Mouse (Mus musculus) liver, embryonic 11.5 days (tissue): ENCODE measurements around the gene Gpatch2. TPM values are rescaled to one million over a fixed set of nuclear protein-coding genes. Genes with fewer than 3 reads are reported as not detected.

Source experiments
- ATAC-seq: fragments of 200-750 bp; cut with Nextera tagmentation; replicated peaks from 2 replicates; pipeline ENCODE4 v1.8.0; 2017; ENCODE audit warnings: moderate number of reproducible peaks, mild to moderate bottlenecking, moderate TSS enrichment, moderate library complexity; ENCODE audit not compliant: low FRiP score
- DNase-seq: peaks from one replicate; pipeline ENCODE4 v3.0.0-alpha.2; 2017; ENCODE audit warnings: low spot score
- H3K27ac ChIP-seq: fragments of 300-500 bp; sonication (generic); 2 replicates; pipeline ENCODE4 v1.5.1; 2014; ENCODE audit warnings: mild to moderate bottlenecking, low read depth, low read length, control low read depth
- H3K27me3 ChIP-seq: fragments of 300-500 bp; sonication (generic); replicated peaks from 2 replicates; pipeline ENCODE4 v1.6.1; 2014; ENCODE audit warnings: low read length, mixed read lengths; ENCODE audit not compliant: control insufficient read depth, insufficient read depth
- H3K36me3 ChIP-seq: fragments of 300-500 bp; sonication (generic); 2 replicates; pipeline ENCODE4 v1.6.1; 2014; ENCODE audit warnings: mild to moderate bottlenecking, low read length, moderate library complexity, mixed read lengths; ENCODE audit not compliant: control insufficient read depth, insufficient read depth
- H3K4me1 ChIP-seq: fragments of 300-500 bp; sonication (generic); replicated peaks from 2 replicates; pipeline ENCODE4 v1.6.1; 2014; ENCODE audit warnings: low read length, mixed read lengths; ENCODE audit not compliant: control insufficient read depth, insufficient read depth
- H3K4me2 ChIP-seq: fragments of 300-500 bp; sonication (generic); 2 replicates; pipeline ENCODE4 v1.6.1; 2014; ENCODE audit warnings: mild to moderate bottlenecking, control low read depth, moderate library complexity
- H3K4me3 ChIP-seq: fragments of 300-500 bp; sonication (generic); 2 replicates; pipeline ENCODE4 v1.5.1; 2014; ENCODE audit warnings: low read depth, low read length, control low read depth
- H3K9ac ChIP-seq: fragments of 300-500 bp; sonication (generic); 2 replicates; pipeline ENCODE4 v1.6.1; 2014; ENCODE audit warnings: low read depth, low read length, control low read depth
- H3K9me3 ChIP-seq: fragments of 300-500 bp; sonication (generic); 2 replicates; pipeline ENCODE4 v1.6.1; 2016; ENCODE audit warnings: low read length, inconsistent platforms, mixed read lengths; ENCODE audit not compliant: control insufficient read depth
- WGBS: fragments of 180-500 bp; shearing (Covaris S2); extraction: QIAGEN DNeasy Blood & Tissue Kit; methylation state at CpG from one replicate; pipeline ENCODE4 v1.1.7; 2014; 5-methylcytosine and 5-hydroxymethylcytosine counted together
- polyA plus RNA-seq: library from polyadenylated mRNA; unstranded; fragments of >200 nt; fragmentation: Nextera tagmentation; extraction: Ambion mirVana; gene quantifications from 2 replicates; pipeline ENCODE4 v1.2.1, GENCODE M21; 2014

The Gpatch2 gene
- polyA plus RNA-seq, 1 experiment from 2014 or later, result 15.2 TPM

DNA sequence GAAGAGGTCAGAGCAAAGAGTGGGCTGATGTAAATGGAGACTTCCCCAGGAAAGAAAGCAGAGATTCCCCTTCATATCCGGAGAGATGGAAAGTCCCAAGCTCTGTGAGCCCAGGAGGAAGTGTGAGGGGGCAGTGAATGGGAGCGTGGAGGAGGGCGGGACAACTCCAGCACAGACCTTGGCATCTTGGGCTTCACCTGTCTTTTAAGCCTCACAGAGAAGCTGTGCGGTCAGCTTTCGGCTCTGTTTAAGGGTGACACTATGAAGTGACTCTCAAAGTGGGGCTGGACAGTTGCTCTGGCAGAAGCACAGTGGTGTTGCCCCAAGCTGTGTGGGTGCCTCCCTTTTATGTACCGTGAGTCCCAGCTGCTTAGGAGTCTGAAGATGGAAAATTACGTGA, 74.9 kb downstream of the Gpatch2 start:
- WGBS, result 86% methylated on average over 7 of the region's 7 CpGs
- Histone ChIP-seq H3K27me3 (no peaks in the 10 kb centered on the region), H3K4me3 (no peak overlapping the region)

DNA sequence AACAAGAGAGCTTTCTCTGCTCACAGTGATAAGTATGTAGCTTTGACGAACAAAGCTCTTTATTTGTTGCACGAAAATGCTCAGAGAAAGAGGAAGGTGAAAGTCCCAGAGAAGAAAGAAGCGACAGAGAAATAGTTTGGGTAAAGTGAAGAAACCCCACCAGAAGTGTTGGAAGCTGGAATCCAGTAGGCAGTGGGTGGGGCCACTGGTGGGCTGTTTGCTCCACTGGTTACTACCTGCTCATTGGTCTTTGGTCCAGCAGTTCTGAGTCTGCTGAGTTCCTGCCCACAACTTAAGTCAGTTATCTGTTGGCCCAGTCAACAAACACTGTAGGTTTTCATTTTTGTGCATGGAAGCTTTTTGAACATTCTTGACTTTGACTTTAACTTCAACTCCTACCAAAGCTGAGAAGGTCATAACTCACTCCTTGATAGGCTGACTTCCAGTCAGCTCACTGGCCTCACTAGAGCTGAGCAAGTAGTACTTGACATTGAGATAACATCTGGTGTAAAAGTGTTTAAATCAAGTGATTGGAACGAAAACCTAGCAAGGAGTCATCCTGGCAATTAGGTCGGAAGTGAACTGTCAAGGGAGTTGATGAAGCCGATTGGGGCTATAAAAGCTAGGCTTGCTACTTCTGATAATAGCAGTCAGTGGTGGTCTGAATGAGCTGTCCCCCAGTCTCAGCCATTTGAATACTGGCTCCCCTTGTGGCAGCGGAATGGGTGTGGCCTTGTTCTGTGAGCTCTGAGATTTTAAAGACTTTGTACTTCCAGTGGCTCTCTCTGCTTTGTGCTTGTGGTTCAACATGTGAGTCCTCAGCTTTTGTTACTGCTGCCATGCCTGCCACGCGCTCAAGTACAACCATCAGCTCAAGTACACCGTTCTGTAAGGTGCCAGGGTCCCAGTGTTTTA, 76.4 kb downstream of the Gpatch2 start:
- ATAC-seq, result no peak
- Histone ChIP-seq H3K27ac (no peak overlapping the region), H3K9ac (no peak overlapping the region), H3K9me3 (no peaks in the 10 kb centered on the region), H3K4me1 (no peaks in the 10 kb centered on the region), H3K36me3 (no peaks in the 10 kb centered on the region), H3K4me3 (no peak overlapping the region), H3K27me3 (no peaks in the 10 kb centered on the region), H3K4me2 (no peak overlapping the region)
- DNase-seq, result no peak
- WGBS, result 88% methylated on average over 10 of the region's 10 CpGs

More for the DNA sequence above, 74.9 kb downstream of the Gpatch2 start:
- DNase-seq (no peak), ATAC-seq (no peak)
- no peak overlapping the region for H3K9ac ChIP-seq
- no peaks in the 10 kb centered on the region for H3K9me3 ChIP-seq
- H3K27ac ChIP-seq, result no peak overlapping the region
- no peaks in the 10 kb centered on the region for H3K36me3 ChIP-seq
- no peaks in the 10 kb centered on the region for H3K4me1 ChIP-seq
- no peak overlapping the region for H3K4me2 ChIP-seq

DNA sequence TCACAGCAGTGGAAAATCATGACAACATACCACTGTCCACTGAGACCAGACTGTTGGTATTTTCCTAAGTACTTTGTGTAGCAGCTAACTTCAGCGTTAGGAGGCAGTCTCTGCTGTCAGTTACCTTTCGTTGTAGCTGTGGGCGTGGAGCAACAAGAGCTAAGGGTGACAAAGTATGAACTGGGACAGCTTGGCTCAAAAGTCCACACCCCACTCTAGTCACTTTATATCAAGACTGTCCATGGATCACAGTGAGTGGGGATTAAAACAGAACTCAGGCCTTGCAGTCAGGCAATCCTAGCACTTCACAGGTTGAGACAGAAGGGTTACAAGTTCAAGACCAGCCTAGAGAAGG, 77.1 kb downstream of the Gpatch2 start:
- Histone ChIP-seq H3K4me3 (no peak overlapping the region), H3K27me3 (no peaks in the 10 kb centered on the region), H3K4me2 (no peak overlapping the region), H3K4me1 (no peaks in the 10 kb centered on the region), H3K9me3 (no peaks in the 10 kb centered on the region), H3K9ac (no peak overlapping the region), H3K36me3 (no peaks in the 10 kb centered on the region), H3K27ac (no peak overlapping the region)
- 91% methylated on average over 3 of the region's 3 CpGs for WGBS
- ATAC-seq (no peak), DNase-seq (no peak)

DNA sequence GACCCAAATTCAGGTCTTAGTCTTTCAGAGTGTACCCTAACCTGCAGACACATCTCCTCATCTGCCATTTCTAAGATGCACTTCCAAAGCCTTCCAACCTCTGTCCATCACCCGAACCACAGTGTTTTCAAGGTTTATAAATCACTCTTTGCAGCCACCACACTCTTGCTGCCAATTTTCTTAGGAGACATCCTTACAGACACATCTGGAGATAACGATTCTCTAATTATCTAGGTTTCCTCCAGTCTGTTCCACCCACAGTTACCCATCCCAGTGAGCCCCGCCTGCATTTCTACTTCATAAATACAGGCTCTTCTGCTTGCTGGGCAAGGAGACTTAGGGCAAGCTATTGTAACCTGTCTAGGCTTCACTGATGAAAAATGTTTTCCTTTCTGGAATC, 77.9 kb downstream of the Gpatch2 start:
- no peak for ATAC-seq
- no peak overlapping the region for H3K4me2 ChIP-seq
- H3K9me3 ChIP-seq, result no peaks in the 10 kb centered on the region
- no peak overlapping the region for H3K4me3 ChIP-seq
- no peaks in the 10 kb centered on the region for H3K27me3 ChIP-seq
- no peaks in the 10 kb centered on the region for H3K4me1 ChIP-seq
- no peak overlapping the region for H3K9ac ChIP-seq
- H3K36me3 ChIP-seq, result no peaks in the 10 kb centered on the region
- 74% methylated on average over 3 of the region's 3 CpGs for WGBS
- H3K27ac ChIP-seq, result no peak overlapping the region
- no peak for DNase-seq

DNA sequence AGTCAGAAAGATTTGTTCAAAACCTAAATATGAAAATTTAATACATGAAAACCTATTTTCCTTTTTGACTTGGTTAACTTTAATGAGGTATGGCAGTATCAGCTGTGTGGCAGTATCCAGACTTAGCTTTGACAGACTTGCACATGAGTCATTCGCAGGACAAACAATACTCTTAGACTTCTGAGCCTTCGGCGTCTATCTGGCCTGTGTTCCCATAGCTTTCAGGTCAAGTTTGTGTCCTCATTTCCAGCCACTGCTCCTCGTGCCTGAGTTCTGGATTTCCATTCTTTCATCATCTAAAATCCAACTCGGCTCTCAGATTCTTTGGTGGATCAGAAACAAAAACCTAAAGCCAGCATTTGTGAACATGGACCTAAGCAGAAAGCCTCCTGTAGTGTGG, 79.2 kb downstream of the Gpatch2 start:
- Histone ChIP-seq H3K27ac (no peak overlapping the region), H3K9me3 (no peaks in the 10 kb centered on the region)
- ATAC-seq, result no peak

GRCm38 (mm10) chr1:187295038-187295559, 79.8 kb downstream of the Gpatch2 start:
- Histone ChIP-seq H3K4me1 (no peaks in the 10 kb centered on the region), H3K4me3 (no peak overlapping the region), H3K9ac (no peak overlapping the region), H3K4me2 (no peak overlapping the region), H3K36me3 (no peaks in the 10 kb centered on the region), H3K27me3 (no peaks in the 10 kb centered on the region), H3K9me3 (no peaks in the 10 kb centered on the region), H3K27ac (no peak overlapping the region)
- no peak for DNase-seq
- 94% methylated on average over 6 of the region's 6 CpGs for WGBS
- ATAC-seq, result no peak

More for the DNA sequence above, 79.2 kb downstream of the Gpatch2 start:
- Histone ChIP-seq H3K27me3 (no peaks in the 10 kb centered on the region), H3K4me1 (no peaks in the 10 kb centered on the region), H3K36me3 (no peaks in the 10 kb centered on the region), H3K9ac (no peak overlapping the region), H3K4me3 (no peak overlapping the region), H3K4me2 (no peak overlapping the region)
- WGBS, result 87% methylated on average over 5 of the region's 5 CpGs
- no peak for DNase-seq

- Histone ChIP-seq H3K27ac (no peak overlapping the region), H3K9me3 (no peaks in the 10 kb centered on the region), H3K9ac (no peak overlapping the region), H3K27me3 (no peaks in the 10 kb centered on the region), H3K36me3 (no peaks in the 10 kb centered on the region), H3K4me1 (no peaks in the 10 kb centered on the region), H3K4me3 (no peak overlapping the region), H3K4me2 (no peak overlapping the region)
- ATAC-seq (no peak), DNase-seq (no peak)
- 75% methylated on average over 1 of the region's 1 CpGs for WGBS
Observed at GRCm38 (mm10) chr1:187295711-187296110, 80.4 kb downstream of the Gpatch2 start.

GRCm38 (mm10) chr1:187299236-187299635, 83.9 kb downstream of the Gpatch2 start:
- Histone ChIP-seq H3K9me3 (no peaks in the 10 kb centered on the region), H3K27ac (no peak overlapping the region), H3K4me2 (no peak overlapping the region), H3K27me3 (no peaks in the 10 kb centered on the region), H3K36me3 (no peaks in the 10 kb centered on the region), H3K4me3 (no peak overlapping the region), H3K4me1 (no peaks in the 10 kb centered on the region), H3K9ac (no peak overlapping the region)
- no peak for DNase-seq
- no peak for ATAC-seq
- 84% methylated on average over 4 of the region's 4 CpGs for WGBS

DNA sequence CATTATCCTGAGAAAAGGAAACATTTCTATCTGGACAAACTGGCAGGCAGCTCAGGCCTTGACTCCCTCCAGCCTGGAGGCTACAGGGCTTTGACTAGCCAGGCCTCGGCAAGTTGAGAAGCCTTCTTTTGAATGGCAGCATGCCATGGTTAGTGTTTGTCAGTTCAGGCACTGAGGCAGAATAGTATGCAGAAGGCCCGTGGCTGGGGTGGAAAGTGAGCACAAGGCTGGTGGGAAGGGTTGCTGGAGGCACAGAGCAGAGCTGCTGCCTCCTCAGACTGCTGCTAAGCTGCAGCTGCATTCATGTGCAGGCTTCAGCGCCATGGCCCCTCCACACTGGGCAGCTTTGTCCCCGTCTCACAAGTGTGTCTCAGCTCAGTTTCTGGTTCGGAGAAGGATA, 85.3 kb downstream of the Gpatch2 start:
- ATAC-seq (no peak), DNase-seq (no peak)
- Histone ChIP-seq H3K36me3 (no peaks in the 10 kb centered on the region), H3K27me3 (no peaks in the 10 kb centered on the region), H3K4me1 (no peaks in the 10 kb centered on the region), H3K4me3 (no peak overlapping the region), H3K9me3 (no peaks in the 10 kb centered on the region), H3K27ac (no peak overlapping the region), H3K4me2 (no peak overlapping the region), H3K9ac (no peak overlapping the region)
- WGBS, result 70% methylated on average over 5 of the region's 5 CpGs
